Mouse (Mus musculus) megakaryocyte, embryonic 14.5 days (primary cell): ENCODE measurements around the gene Gstk1.

Source experiments
- FLI1 ChIP-seq: IDR thresholded peaks from 2 replicates; pipeline ENCODE4 v1.6.1; 2012; ENCODE audit warnings: low read length, inconsistent platforms, mixed read lengths
- GATA1 ChIP-seq: IDR thresholded peaks from 3 replicates; pipeline ENCODE4 v1.6.1; 2012; ENCODE audit warnings: mixed read lengths, low read length, inconsistent platforms, borderline replicate concordance

DNA sequence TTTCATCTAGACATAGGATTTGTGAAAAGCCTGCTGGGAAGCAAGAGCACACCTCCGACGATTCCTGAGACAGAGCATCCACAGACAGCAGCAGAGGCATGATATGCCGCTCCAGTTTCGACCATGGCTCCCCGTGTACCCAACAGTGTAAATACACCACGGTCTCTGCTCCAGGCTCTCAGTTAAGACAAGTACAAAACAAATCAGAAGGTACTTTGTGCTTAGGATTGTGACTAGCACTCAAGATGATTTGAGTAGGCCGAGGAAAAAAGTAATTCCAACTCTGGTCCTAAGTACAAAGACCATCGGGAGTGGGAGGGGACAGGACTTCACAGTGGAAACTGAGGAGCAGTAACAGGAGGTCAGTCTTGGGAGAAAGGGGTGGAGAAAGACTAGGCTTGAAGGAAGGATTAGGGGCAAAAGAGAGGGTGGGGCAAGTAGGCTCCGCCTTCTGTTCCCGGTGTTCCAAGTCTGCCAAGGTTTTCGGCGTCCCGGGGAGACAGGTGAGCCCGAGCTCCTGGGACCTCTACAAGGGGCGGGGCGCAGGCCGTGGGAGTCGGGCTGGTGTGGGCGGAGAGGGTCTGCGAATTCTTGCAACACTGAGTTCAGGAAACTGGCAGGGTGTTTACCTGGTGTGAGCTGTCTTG, 15.9 kb downstream of the Gstk1 start, which contains the start of gene Tmem139:
- TF ChIP-seq GATA1 (no peak), FLI1 (no peak)
